8 mouse cellular contexts compared by ENCODE assay signal in the genomic region with DNA sequence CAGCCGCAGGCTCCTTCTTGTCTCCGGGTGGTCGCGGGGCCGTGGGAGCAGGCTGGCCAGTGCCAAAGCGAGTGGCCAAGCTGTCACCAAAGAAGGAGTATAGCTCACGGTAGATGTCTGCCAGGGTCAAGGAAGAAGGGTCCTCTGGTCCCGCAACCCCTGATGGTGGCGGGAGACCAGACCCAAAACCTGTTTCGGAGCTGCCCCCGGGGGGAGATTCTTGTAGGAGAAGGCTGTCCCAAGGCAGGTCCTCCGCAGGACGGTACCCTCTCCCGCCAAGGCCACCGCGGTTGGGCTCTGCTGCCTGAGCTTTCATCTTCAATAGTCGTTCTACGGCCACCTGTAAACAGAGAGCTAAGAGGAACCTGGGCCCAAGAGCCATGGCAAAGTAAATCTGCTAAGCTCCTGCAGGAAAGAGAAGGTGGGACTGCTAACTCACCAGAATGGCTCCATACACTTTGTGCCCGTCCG. TPM values are rescaled to one million over a fixed set of nuclear protein-coding genes. Genes with fewer than 3 reads are reported as not detected.
DNase-seq lines count a peak whose midpoint lies in the region; ATAC-seq and TF ChIP-seq lines count a peak whose summit lies in the region.

No protein-coding gene starts in this region.

- H3K4me1 ChIP-seq in heart, embryonic 10.5 days, result peaks cover 35% of the 10 kb centered on the region
- H3K4me1 ChIP-seq in CH12.LX (ENCODE audit: control insufficient read depth in 1 of 2, insufficient read depth in 2 of 2), result peaks cover 11 to 40% of the 10 kb centered on the region in 2 experiments
- H3K4me1 ChIP-seq in embryonic facial prominence, embryonic 10.5 days, result peaks cover 46% of the 10 kb centered on the region
- H3K4me1 ChIP-seq in intestine, embryonic 14.5 days (replicated peaks; ENCODE audit: control insufficient read depth, insufficient read depth, low read length), result peaks cover 27% of the 10 kb centered on the region
- peaks cover 42% of the 10 kb centered on the region for H3K4me1 ChIP-seq in midbrain, embryonic 13.5 days (replicated peaks)

- H3K79me2 ChIP-seq in CH12.LX (replicated peaks; ENCODE audit: control insufficient read depth, extremely low read depth, insufficient read depth, poor library complexity, severe bottlenecking), result peaks cover 35% of the 10 kb centered on the region

- peak overlapping the region; percentile 96 for H3K27ac ChIP-seq in heart, embryonic 10.5 days
- H3K27ac ChIP-seq in CH12.LX (ENCODE audit: insufficient read depth, low read depth), result peak overlapping the region; percentile 80
- peak overlapping the region; percentile 97 for H3K27ac ChIP-seq in embryonic facial prominence, embryonic 10.5 days (replicated peaks)
- peak overlapping the region; percentile 99 for H3K27ac ChIP-seq in intestine, embryonic 14.5 days (ENCODE audit: low read depth)
- H3K27ac ChIP-seq in midbrain, embryonic 13.5 days, result peak overlapping the region; percentile 99

- TF ChIP-seq RAD21 in CH12.LX (IDR thresholded peaks at IDR 0.05; ENCODE audit: low read depth, low read length), result no peak

- 5% methylated on average over 20 of the region's 20 CpGs for WGBS in heart, embryonic 10.5 days
- 7% methylated on average over 20 of the region's 20 CpGs for WGBS in embryonic facial prominence, embryonic 10.5 days
- 4% methylated on average over 20 of the region's 20 CpGs for WGBS in intestine, embryonic 14.5 days
- WGBS in midbrain, embryonic 13.5 days, result 5% methylated on average over 20 of the region's 20 CpGs

- peak overlapping the region; percentile 95 for H3K9ac ChIP-seq in CH12.LX (ENCODE audit: insufficient read depth, low read depth)
- peak overlapping the region; percentile 90 for H3K9ac ChIP-seq in intestine, embryonic 14.5 days (ENCODE audit: low read length)
- H3K9ac ChIP-seq in midbrain, embryonic 13.5 days (replicated peaks), result peak overlapping the region; percentile 95

- H3K27me3 ChIP-seq in heart, embryonic 10.5 days (ENCODE audit: insufficient read depth, poor library complexity, severe bottlenecking), result no peaks in the 10 kb centered on the region
- no peaks in the 10 kb centered on the region for H3K27me3 ChIP-seq in CH12.LX (replicated peaks)
- no peaks in the 10 kb centered on the region for H3K27me3 ChIP-seq in embryonic facial prominence, embryonic 10.5 days (replicated peaks; ENCODE audit: low read depth, poor library complexity, severe bottlenecking)
- H3K27me3 ChIP-seq in intestine, embryonic 14.5 days (replicated peaks; ENCODE audit: control insufficient read depth, insufficient read depth, low read length), result no peaks in the 10 kb centered on the region
- no peaks in the 10 kb centered on the region for H3K27me3 ChIP-seq in midbrain, embryonic 13.5 days

- ATAC-seq in intestine, embryonic 14.5 days (replicated peaks; ENCODE audit: low FRiP score, low TSS enrichment, low read depth), result 0 out of 2 replicates have a peak, but pooled peaks have one; percentile 10
- ATAC-seq in midbrain, embryonic 13.5 days, result no peak
- ATAC-seq in megakaryocyte progenitor cell, adult 5-6 weeks (replicated peaks; ENCODE audit: poor library complexity), result no peak
- no peak for ATAC-seq in cerebellum, adult (ENCODE audit: insufficient number of reproducible peaks, low FRiP score, low TSS enrichment)

- no peaks in the 10 kb centered on the region for H3K9me3 ChIP-seq in heart, embryonic 10.5 days
- H3K9me3 ChIP-seq in CH12.LX (replicated peaks; ENCODE audit: low read length), result no peaks in the 10 kb centered on the region
- H3K9me3 ChIP-seq in embryonic facial prominence, embryonic 10.5 days, result no peaks in the 10 kb centered on the region
- H3K9me3 ChIP-seq in intestine, embryonic 14.5 days (ENCODE audit: control insufficient read depth, low read length), result no peaks in the 10 kb centered on the region
- no peaks in the 10 kb centered on the region for H3K9me3 ChIP-seq in midbrain, embryonic 13.5 days

- peak overlapping the region; percentile 88 for H3K4me3 ChIP-seq in heart, embryonic 10.5 days
- peak overlapping the region; percentile 55 to 93 (median 88) for H3K4me3 ChIP-seq in CH12.LX (replicated peaks in 1 of 3; ENCODE audit: low read depth in 2 of 3, low read length in 2 of 3, poor library complexity in 1 of 3)
- H3K4me3 ChIP-seq in embryonic facial prominence, embryonic 10.5 days, result peak overlapping the region; percentile 83
- peak overlapping the region; percentile 76 for H3K4me3 ChIP-seq in intestine, embryonic 14.5 days (ENCODE audit: low read depth, low read length)
- H3K4me3 ChIP-seq in midbrain, embryonic 13.5 days (replicated peaks), result peak overlapping the region; percentile 70

- no peak for DNase-seq in heart, embryonic 10.5 days (ENCODE audit: low spot score)
- DNase-seq in heart, postnatal 4 days, result no peak
- no peak for DNase-seq in CH12.LX (ENCODE audit: extremely low read depth)
- no peak for DNase-seq in embryonic facial prominence, embryonic 10.5 days (ENCODE audit: low spot score)
- no peak for DNase-seq in intestine, embryonic 14.5 days (ENCODE audit: low spot score)

- H3K4me2 ChIP-seq in CH12.LX (ENCODE audit: insufficient read depth, low read depth, poor library complexity, severe bottlenecking), result peak overlapping the region; percentile 87
- peak overlapping the region; percentile 98 for H3K4me2 ChIP-seq in intestine, embryonic 14.5 days (ENCODE audit: low read length)
- peak overlapping the region; percentile 100 for H3K4me2 ChIP-seq in midbrain, embryonic 13.5 days (replicated peaks)

- H3K36me3 ChIP-seq in heart, embryonic 10.5 days, result peaks cover 44% of the 10 kb centered on the region
- peaks cover 19 to 49% of the 10 kb centered on the region in 2 experiments for H3K36me3 ChIP-seq in CH12.LX (replicated peaks in 1 of 2; ENCODE audit: control insufficient read depth in 1 of 2, insufficient read depth in 1 of 2, low read length in 1 of 2)
- H3K36me3 ChIP-seq in embryonic facial prominence, embryonic 10.5 days (replicated peaks), result peaks cover 62% of the 10 kb centered on the region
- H3K36me3 ChIP-seq in intestine, embryonic 14.5 days (ENCODE audit: control insufficient read depth, insufficient read depth, low read length), result peaks cover 38% of the 10 kb centered on the region
- H3K36me3 ChIP-seq in midbrain, embryonic 13.5 days, result peaks cover 34% of the 10 kb centered on the region

- no peak for TF ChIP-seq CTCF in CH12.LX (conservative IDR thresholded peaks at IDR 0.05 in 1 of 2, IDR thresholded peaks at IDR 0.05 in 1 of 2; ENCODE audit: low read depth in 2 of 2, low read length in 2 of 2)

- no peak for TF ChIP-seq EP300 in CH12.LX (IDR thresholded peaks at IDR 0.05; ENCODE audit: low read length)

- in situ Hi-C loops in CH12.LX (cut with MboI; ENCODE audit: low pct_ligation_motif_present, low pct_unique_long_range_greater_than_20kb, low sequenced_read_pairs), result no loop called here

- dilution Hi-C loops in CH12.LX (cut with MboI; ENCODE audit: extremely low pct_ligation_motif_present, extremely low pct_unique_long_range_greater_than_20kb, low sequenced_read_pairs), result no loop called here

- no peak for TF ChIP-seq POLR2A in CH12.LX (IDR thresholded peaks at IDR 0.05; ENCODE audit: low read depth, low read length)

RNA-seq across cellular contexts. Expression of a gene that starts 0.7 kb away (rescaled TPM):
- polyA plus RNA-seq in heart, embryonic 10.5 days (2016; fragmentation: Nextera tagmentation; extraction: Ambion mirVana), result 57.4 and 60.0 TPM in 2 replicates
- total RNA-seq in heart, postnatal 4 days (2021), result 10 to 100 TPM; 16.6 to 17.1 TPM
- total RNA-seq in CH12.LX (2012; rRNA removed) (50.8 and 54.4 TPM in 2 replicates), CH12.LX (2014; rRNA removed) (85.7 and 105 TPM in 2 replicates)
- polyA plus RNA-seq in CH12.LX (2012; ENCODE audit: insufficient read length, low read depth), result 49.8 and 72.0 TPM in 2 replicates
- 43.4 and 46.7 TPM in 2 replicates for polyA plus RNA-seq in embryonic facial prominence, embryonic 10.5 days (2016; fragmentation: Nextera tagmentation; extraction: Ambion mirVana)
- polyA plus RNA-seq in intestine, embryonic 14.5 days (2014; fragmentation: Nextera tagmentation; extraction: Ambion mirVana), result 92.6 and 96.6 TPM in 2 replicates
- polyA plus RNA-seq in midbrain, embryonic 13.5 days (2015; fragmentation: Nextera tagmentation; extraction: Ambion mirVana), result 35.8 and 38.1 TPM in 2 replicates
- total RNA-seq in megakaryocyte progenitor cell, adult 5-6 weeks (2015), result 109 and 124 TPM in 2 replicates
- total RNA-seq in megakaryocyte progenitor cell, adult 5-6 weeks (2017), result 73.9 and 87.1 TPM in 2 replicates

RNA-seq across cellular contexts. Expression of a gene that starts 4.2 kb away (rescaled TPM):
- polyA plus RNA-seq in heart, embryonic 10.5 days (2016; fragmentation: Nextera tagmentation; extraction: Ambion mirVana), result 134 and 136 TPM in 2 replicates
- 100 to 1,000 TPM; 121 to 133 TPM for total RNA-seq in heart, postnatal 4 days (2021)
- total RNA-seq in CH12.LX (2012; rRNA removed) (56.5 and 58.7 TPM in 2 replicates), CH12.LX (2014; rRNA removed) (86.6 and 106 TPM in 2 replicates)
- polyA plus RNA-seq in CH12.LX (2012; ENCODE audit: insufficient read length, low read depth), result 43.3 and 45.7 TPM in 2 replicates
- 179 and 185 TPM in 2 replicates for polyA plus RNA-seq in embryonic facial prominence, embryonic 10.5 days (2016; fragmentation: Nextera tagmentation; extraction: Ambion mirVana)
- polyA plus RNA-seq in intestine, embryonic 14.5 days (2014; fragmentation: Nextera tagmentation; extraction: Ambion mirVana), result 170 and 196 TPM in 2 replicates
- 264 and 280 TPM in 2 replicates for polyA plus RNA-seq in midbrain, embryonic 13.5 days (2015; fragmentation: Nextera tagmentation; extraction: Ambion mirVana)
- total RNA-seq in megakaryocyte progenitor cell, adult 5-6 weeks (2015), result 64.4 and 69.2 TPM in 2 replicates
- total RNA-seq in megakaryocyte progenitor cell, adult 5-6 weeks (2017), result 36.2 and 37.0 TPM in 2 replicates

RNA-seq across cellular contexts. Expression of a gene that starts 11.2 kb away (rescaled TPM):
- 29.7 and 36.1 TPM in 2 replicates for polyA plus RNA-seq in heart, embryonic 10.5 days (2016; fragmentation: Nextera tagmentation; extraction: Ambion mirVana)
- 10 to 100 TPM; 12.1 to 12.5 TPM for total RNA-seq in heart, postnatal 4 days (2021)
- 25.5 and 29.2 TPM in 2 replicates for total RNA-seq in CH12.LX (2012; rRNA removed)
- 20.4 and 22.2 TPM in 2 replicates for total RNA-seq in CH12.LX (2014; rRNA removed)
- 24.8 and 25.7 TPM in 2 replicates for polyA plus RNA-seq in CH12.LX (2012; ENCODE audit: insufficient read length, low read depth)
- 44.7 and 46.3 TPM in 2 replicates for polyA plus RNA-seq in embryonic facial prominence, embryonic 10.5 days (2016; fragmentation: Nextera tagmentation; extraction: Ambion mirVana)
- 17.2 and 18.9 TPM in 2 replicates for polyA plus RNA-seq in intestine, embryonic 14.5 days (2014; fragmentation: Nextera tagmentation; extraction: Ambion mirVana)
- 28.8 and 30.5 TPM in 2 replicates for polyA plus RNA-seq in midbrain, embryonic 13.5 days (2015; fragmentation: Nextera tagmentation; extraction: Ambion mirVana)
- 5.8 and 6.4 TPM in 2 replicates for total RNA-seq in megakaryocyte progenitor cell, adult 5-6 weeks (2015)
- total RNA-seq in megakaryocyte progenitor cell, adult 5-6 weeks (2017), result 9.7 and 12.8 TPM in 2 replicates

RNA-seq across cellular contexts. Expression of a gene that starts 18.1 kb away (rescaled TPM):
- 156 and 193 TPM in 2 replicates for polyA plus RNA-seq in heart, embryonic 10.5 days (2016; fragmentation: Nextera tagmentation; extraction: Ambion mirVana)
- 10 to 100 TPM; 82.1 to 86.1 TPM for total RNA-seq in heart, postnatal 4 days (2021)
- total RNA-seq in CH12.LX (2012; rRNA removed), result 66.5 and 83.6 TPM in 2 replicates
- 101 and 102 TPM in 2 replicates for total RNA-seq in CH12.LX (2014; rRNA removed)
- polyA plus RNA-seq in CH12.LX (2012; ENCODE audit: insufficient read length, low read depth), result 136 and 160 TPM in 2 replicates
- polyA plus RNA-seq in embryonic facial prominence, embryonic 10.5 days (2016; fragmentation: Nextera tagmentation; extraction: Ambion mirVana), result 254 and 269 TPM in 2 replicates
- 168 and 172 TPM in 2 replicates for polyA plus RNA-seq in intestine, embryonic 14.5 days (2014; fragmentation: Nextera tagmentation; extraction: Ambion mirVana)
- 195 and 206 TPM in 2 replicates for polyA plus RNA-seq in midbrain, embryonic 13.5 days (2015; fragmentation: Nextera tagmentation; extraction: Ambion mirVana)
- total RNA-seq in megakaryocyte progenitor cell, adult 5-6 weeks (2015), result 339 and 367 TPM in 2 replicates
- 76.5 and 91.9 TPM in 2 replicates for total RNA-seq in megakaryocyte progenitor cell, adult 5-6 weeks (2017)

RNA-seq across cellular contexts. Expression of a gene that starts 23.4 kb away (rescaled TPM):
- polyA plus RNA-seq in heart, embryonic 10.5 days (2016; fragmentation: Nextera tagmentation; extraction: Ambion mirVana), result 159 and 172 TPM in 2 replicates
- total RNA-seq in heart, postnatal 4 days (2021), result 10 to 100 TPM; 71.2 to 80.6 TPM
- total RNA-seq in CH12.LX (2012; rRNA removed) (157 and 162 TPM in 2 replicates), CH12.LX (2014; rRNA removed) (173 and 182 TPM in 2 replicates)
- 138 and 148 TPM in 2 replicates for polyA plus RNA-seq in CH12.LX (2012; ENCODE audit: insufficient read length, low read depth)
- 193 and 205 TPM in 2 replicates for polyA plus RNA-seq in embryonic facial prominence, embryonic 10.5 days (2016; fragmentation: Nextera tagmentation; extraction: Ambion mirVana)
- 148 and 151 TPM in 2 replicates for polyA plus RNA-seq in intestine, embryonic 14.5 days (2014; fragmentation: Nextera tagmentation; extraction: Ambion mirVana)
- polyA plus RNA-seq in midbrain, embryonic 13.5 days (2015; fragmentation: Nextera tagmentation; extraction: Ambion mirVana), result 163 and 164 TPM in 2 replicates
- total RNA-seq in megakaryocyte progenitor cell, adult 5-6 weeks (2015), result 142 and 164 TPM in 2 replicates
- 68.1 and 83.9 TPM in 2 replicates for total RNA-seq in megakaryocyte progenitor cell, adult 5-6 weeks (2017)
